Mouse (Mus musculus) liver, embryonic 14.5 days (tissue): ENCODE results near the gene Syt5.

Experiments used
- CTCF ChIP-seq: IDR thresholded peaks from 2 replicates; pipeline ENCODE4 v1.5.1; 2016; ENCODE audit warnings: antibody characterized with exemption, low read depth, control low read depth
- EP300 ChIP-seq: IDR thresholded peaks from 2 replicates; pipeline ENCODE4 v1.6.1; 2016; ENCODE audit warnings: antibody characterized with exemption, low read depth

GRCm38 (mm10) chr7:4508739-4509116, 38.6 kb downstream of the Syt5 start:
- TF ChIP-seq CTCF = no peak
- no peak for TF ChIP-seq EP300
